Mouse (Mus musculus) cortical plate, adult 2 months (tissue): Measurements from ENCODE around the gene Pld5.

Experiments
- CTCF ChIP-seq: fragments of 200-500 bp; IDR thresholded peaks from 2 replicates; pipeline ENCODE4 v1.5.1; 2011; ENCODE audit warnings: mild to moderate bottlenecking, control low read depth, low read length; ENCODE audit not compliant: insufficient read depth; ENCODE audit errors: extremely low read depth
- POLR2A ChIP-seq: fragments of 200-500 bp; IDR thresholded peaks from 2 replicates; pipeline ENCODE4 v1.6.1; 2011; ENCODE audit warnings: mild to moderate bottlenecking, low read length, control low read depth; ENCODE audit not compliant: insufficient read depth; ENCODE audit errors: extremely low read depth

GRCm38 (mm10) chr1:175997076-175997651 is 277.9 kb downstream of the Pld5 start:
- TF ChIP-seq CTCF (no peak), POLR2A (no peak)
